Mouse (Mus musculus): ENCODE measurements at regions not wholly inside any gene's neighbourhood (a gene's known extent, or its start where the extent isn't known, plus 50 kb on each side); places are given as distances from the start of the nearest gene placed in this dataset.
"Not testable (repeated sequence)": the region's sequence is repeated elsewhere in the genome, so short reads cannot be mapped to it uniquely, and the experiment has no call there.

DNA sequence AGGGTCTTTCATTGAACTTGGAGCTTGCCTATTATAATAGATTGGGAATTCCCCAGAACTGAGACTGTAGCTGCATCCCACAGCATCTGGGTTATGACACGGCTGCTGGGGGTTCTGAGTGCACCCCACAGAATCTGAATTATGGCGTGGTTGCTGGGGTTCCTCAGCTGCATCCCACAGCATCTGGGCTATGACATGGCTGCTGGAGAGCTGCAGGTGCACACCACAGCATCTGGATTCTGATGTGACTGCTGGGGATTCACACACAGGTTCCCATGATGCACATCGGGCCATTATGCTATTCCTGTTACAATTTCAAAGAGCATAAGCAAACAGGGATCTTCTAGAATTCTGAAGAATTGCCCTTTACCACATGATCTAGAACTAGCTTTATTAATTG, 585.0 kb upstream of the Olfr1507 start:
- not testable (repeated sequence) for TF ChIP-seq ZC3H11A (IDR thresholded peaks at IDR 0.05; ENCODE audit: borderline replicate concordance, low read depth, low read length); ZNF384 (IDR thresholded peaks at IDR 0.05; ENCODE audit: low read depth, low read length); HCFC1 (IDR thresholded peaks at IDR 0.05; ENCODE audit: borderline replicate concordance, insufficient read depth, low read length); CHD2 (IDR thresholded peaks at IDR 0.05; ENCODE audit: low read depth, low read length); MAFK (IDR thresholded peaks at IDR 0.05; ENCODE audit: insufficient read depth, low read depth, low read length)

Data from ES-E14 (cell line).